Mouse (Mus musculus) adrenal gland, postnatal 25 days (tissue): Measurements from ENCODE around the gene Gm960. TPM values are rescaled to one million over a fixed set of nuclear protein-coding genes. Genes with fewer than 3 reads are reported as not detected.
"Not testable (repeated sequence)": the region's sequence is repeated elsewhere in the genome, so short reads cannot be mapped to it uniquely, and the experiment has no call there.

ENCODE experiments used
- DNase-seq: peaks from one replicate; pipeline ENCODE4 v3.0.0; 2021; ENCODE audit warnings: mixed read lengths
- microRNA-seq, 2 experiments: library from miRNA; unstranded; fragments of <30 nt; microRNA quantifications; one replicate each; pipeline ENCODE4 v1.2.0; 2021
- total RNA-seq: library from RNA; stranded (reverse); gene quantifications from 2 replicates; pipeline ENCODE4 v1.2.3, GENCODE M21; 2021

Gm960 gene
- total RNA-seq, 1 experiment from 2014 or later, result not detected

DNA sequence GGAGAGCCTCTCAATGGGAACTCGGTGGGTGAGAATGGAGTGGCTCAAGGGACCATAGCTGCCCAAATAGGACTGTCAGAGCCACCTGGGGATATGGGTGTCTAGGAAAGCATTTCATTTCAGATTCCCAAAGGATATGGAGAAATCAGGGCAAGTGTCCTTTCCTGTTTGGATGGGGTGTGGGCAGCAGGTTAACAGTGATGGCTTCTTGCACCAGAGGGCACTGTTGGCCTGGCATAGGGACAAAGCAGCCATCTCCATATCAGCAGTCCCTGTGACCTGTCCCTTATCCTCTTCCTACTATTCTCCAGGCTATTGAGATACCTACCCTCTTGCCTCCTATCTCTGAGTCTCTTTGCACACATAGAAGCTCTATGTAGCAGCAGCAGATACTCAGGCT lies 109.4 kb downstream of the Gm960 start:
- DNase-seq, result no peak

- DNase-seq, result no peak
These were observed 110.0 kb downstream of the Gm960 start for GRCm38 (mm10) chr19:4588430-4588829.

- DNase-seq, result no peak
These were observed 111.0 kb downstream of the Gm960 start for GRCm38 (mm10) chr19:4587426-4587825.

- DNase-seq, result not testable (repeated sequence)
These were observed 111.7 kb downstream of the Gm960 start for GRCm38 (mm10) chr19:4586783-4587182.

DNA sequence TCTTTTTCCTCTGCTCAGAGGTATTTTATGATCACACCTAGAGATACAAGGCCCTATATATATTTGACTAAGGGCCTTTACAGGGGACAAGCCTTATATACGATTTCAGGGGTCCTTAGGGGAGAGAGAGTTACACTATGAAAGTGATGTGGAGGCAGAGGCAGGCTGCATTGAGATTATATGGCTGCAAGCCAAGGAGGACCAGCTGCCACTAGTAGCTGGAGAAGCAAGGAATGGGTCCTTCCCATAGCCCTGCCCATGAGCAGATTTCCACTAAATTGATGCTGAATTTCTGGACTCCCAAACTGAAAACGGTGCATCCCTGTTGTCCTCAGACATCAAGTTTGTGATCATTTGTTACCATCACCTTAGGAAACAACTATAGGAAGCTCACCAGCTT lies 114.6 kb downstream of the Gm960 start:
- no peak for DNase-seq

- no peak for DNase-seq
These were observed 119.2 kb downstream of the Gm960 start for GRCm38 (mm10) chr19:4579296-4579695.

DNA sequence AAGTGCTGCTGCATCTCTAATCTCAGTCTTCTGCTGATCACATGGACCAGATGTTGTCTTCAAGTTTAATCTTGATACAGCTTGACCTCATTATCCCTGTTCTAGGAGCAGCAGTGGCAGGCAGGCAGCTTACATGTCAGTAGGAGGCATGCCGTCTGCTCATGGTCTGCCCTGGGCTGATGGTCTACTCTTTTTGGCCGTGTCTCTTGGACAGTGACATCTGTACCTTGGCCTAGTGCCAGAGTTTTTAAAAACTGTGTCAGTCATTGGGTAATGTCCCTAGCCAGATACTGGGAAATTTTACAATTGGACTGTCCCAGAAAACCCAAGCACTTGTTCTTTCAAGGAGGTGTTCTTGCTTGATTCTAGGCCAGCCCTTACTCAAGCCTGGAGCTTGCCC lies 119.7 kb downstream of the Gm960 start:
- DNase-seq, result no peak

Small RNA genes lying within 50 kb of the gene (microRNA-seq; reads per million reads assigned to microRNA genes)
- gene Mir6986, result 0.71 to 1.4 reads per million in 2 experiments

Other genes starting within 250 kb of the Gm960 start
- gene Syt12, start 221.2 kb downstream of the Gm960 start, total RNA-seq, result 62.2 and 66.7 TPM in 2 replicates
- gene 2010003K11Rik, start 200.1 kb downstream of the Gm960 start, total RNA-seq, result 22.0 and 34.8 TPM in 2 replicates
- 488 and 620 TPM in 2 replicates for gene Pcx, start 188.2 kb downstream of the Gm960 start, total RNA-seq
- gene Lrfn4, start 83.0 kb downstream of the Gm960 start, total RNA-seq, result 4.6 and 6.0 TPM in 2 replicates
- gene Rce1, start 73.0 kb downstream of the Gm960 start, total RNA-seq, result 35.4 and 38.2 TPM in 2 replicates
- gene Sptbn2, start 12.5 kb upstream of the Gm960 start, total RNA-seq, result 0.73 and 1.00 TPM in 2 replicates
- gene Rbm4b, start 57.8 kb upstream of the Gm960 start, total RNA-seq, result 16.8 and 17.5 TPM in 2 replicates
- 62.4 and 65.4 TPM in 2 replicates for gene Rbm4, start 95.2 kb upstream of the Gm960 start, total RNA-seq
- 22.2 and 30.2 TPM in 2 replicates for gene Gm21992, start 112.9 kb upstream of the Gm960 start, total RNA-seq
- 45.4 and 46.5 TPM in 2 replicates for gene Rbm14, start 113.0 kb upstream of the Gm960 start, total RNA-seq
- gene Ccs, start 140.7 kb upstream of the Gm960 start, total RNA-seq, result 107 and 128 TPM in 2 replicates
- 0.15 TPM in 1 of 2 replicates, not detected in the other for gene Ccdc87, start 140.7 kb upstream of the Gm960 start, total RNA-seq
- 361 and 398 TPM in 2 replicates for gene Ctsf, start 156.5 kb upstream of the Gm960 start, total RNA-seq
- gene Actn3, start 179.2 kb upstream of the Gm960 start, total RNA-seq, result 0.58 and 0.71 TPM in 2 replicates
- gene Zdhhc24, start 180.0 kb upstream of the Gm960 start, total RNA-seq, result 21.0 and 23.3 TPM in 2 replicates
- 8.4 and 12.3 TPM in 2 replicates for gene Bbs1, start 208.0 kb upstream of the Gm960 start, total RNA-seq
- gene Dpp3, start 229.6 kb upstream of the Gm960 start, total RNA-seq, result 102 and 126 TPM in 2 replicates
- gene Peli3, start 244.5 kb upstream of the Gm960 start, total RNA-seq, result 8.4 and 11.4 TPM in 2 replicates